Mouse (Mus musculus) splenic B cell, adult 2 months (primary cell): ENCODE data around the gene Slc26a1.

Experiments
- DNase-seq: peaks from one replicate; pipeline ENCODE4 v3.0.0-alpha.2; 2011; ENCODE audit warnings: low read depth, low spot score
- H3K27me3 ChIP-seq: 2 replicates; pipeline ENCODE4 v1.6.1; 2012; ENCODE audit warnings: mild to moderate bottlenecking, low read length, moderate library complexity, mixed read lengths; ENCODE audit not compliant: control insufficient read depth, poor library complexity, insufficient read depth, severe bottlenecking
- H3K36me3 ChIP-seq: 2 replicates; pipeline ENCODE4 v1.6.1; 2012; ENCODE audit warnings: mild to moderate bottlenecking, low read length, moderate library complexity, mixed read lengths; ENCODE audit not compliant: control insufficient read depth, poor library complexity, insufficient read depth, severe bottlenecking

Gene Slc26a1

DNA sequence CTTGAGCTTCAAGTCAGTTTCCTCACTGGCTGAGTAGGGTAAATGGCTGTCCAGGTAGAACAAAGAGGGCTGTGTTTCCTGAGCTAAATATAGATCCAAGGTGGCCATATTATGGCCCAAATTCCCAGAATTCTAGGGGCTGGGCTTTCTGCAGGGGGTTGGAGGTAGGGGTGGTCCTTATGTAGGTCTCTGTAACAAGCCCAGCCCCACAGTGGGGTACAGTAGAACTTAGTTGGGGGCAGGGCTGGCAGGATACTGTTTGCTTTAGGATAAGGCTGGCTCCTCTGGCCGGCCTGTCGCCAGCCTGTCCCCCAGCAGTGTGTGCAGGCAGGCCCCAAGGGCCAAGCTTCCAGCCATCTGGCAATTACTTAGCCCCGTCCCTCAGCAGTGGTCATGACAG lies 25.0 kb upstream of the Slc26a1 start:
- no peaks in the 10 kb centered on the region; the same call in 1 of the 2 replicates for H3K27me3 ChIP-seq
- DNase-seq, result no peak
- H3K36me3 ChIP-seq, result no peaks in the 10 kb centered on the region

DNA sequence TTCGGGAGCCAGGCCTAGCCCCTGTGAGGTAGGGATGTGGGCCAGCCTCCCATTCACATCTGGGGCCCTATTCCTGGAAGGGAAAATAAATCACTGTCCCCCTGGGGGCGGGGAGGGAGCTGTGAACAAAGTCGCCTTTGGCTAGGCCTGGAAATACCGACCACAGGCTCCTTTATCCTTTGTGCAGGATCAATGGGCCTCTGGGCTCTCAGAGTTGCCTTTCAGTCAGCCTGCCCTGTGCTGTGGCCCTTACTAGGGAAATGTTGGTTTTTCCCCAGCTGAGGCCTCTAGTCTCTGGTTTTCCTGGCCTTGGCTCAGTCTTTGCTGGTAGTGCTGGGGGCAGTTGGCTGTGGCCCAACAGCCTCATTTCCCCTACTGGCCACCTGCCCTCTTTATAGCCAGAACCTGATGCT lies 22.0 kb upstream of the Slc26a1 start:
- Histone ChIP-seq H3K36me3 (no peaks in the 10 kb centered on the region), H3K27me3 (no peaks in the 10 kb centered on the region; the same call in 1 of the 2 replicates)
- no peak for DNase-seq

GRCm38 (mm10) chr5:108696542-108696941 lies 21.2 kb upstream of the Slc26a1 start:
- no peak for DNase-seq
- Histone ChIP-seq H3K36me3 (no peaks in the 10 kb centered on the region), H3K27me3 (no peaks in the 10 kb centered on the region; the same call in 1 of the 2 replicates)

- Histone ChIP-seq H3K27me3 (no peaks in the 10 kb centered on the region; the same call in 1 of the 2 replicates), H3K36me3 (no peaks in the 10 kb centered on the region)
- no peak for DNase-seq
Measured at GRCm38 (mm10) chr5:108695861-108696260, 20.5 kb upstream of the Slc26a1 start.

DNA sequence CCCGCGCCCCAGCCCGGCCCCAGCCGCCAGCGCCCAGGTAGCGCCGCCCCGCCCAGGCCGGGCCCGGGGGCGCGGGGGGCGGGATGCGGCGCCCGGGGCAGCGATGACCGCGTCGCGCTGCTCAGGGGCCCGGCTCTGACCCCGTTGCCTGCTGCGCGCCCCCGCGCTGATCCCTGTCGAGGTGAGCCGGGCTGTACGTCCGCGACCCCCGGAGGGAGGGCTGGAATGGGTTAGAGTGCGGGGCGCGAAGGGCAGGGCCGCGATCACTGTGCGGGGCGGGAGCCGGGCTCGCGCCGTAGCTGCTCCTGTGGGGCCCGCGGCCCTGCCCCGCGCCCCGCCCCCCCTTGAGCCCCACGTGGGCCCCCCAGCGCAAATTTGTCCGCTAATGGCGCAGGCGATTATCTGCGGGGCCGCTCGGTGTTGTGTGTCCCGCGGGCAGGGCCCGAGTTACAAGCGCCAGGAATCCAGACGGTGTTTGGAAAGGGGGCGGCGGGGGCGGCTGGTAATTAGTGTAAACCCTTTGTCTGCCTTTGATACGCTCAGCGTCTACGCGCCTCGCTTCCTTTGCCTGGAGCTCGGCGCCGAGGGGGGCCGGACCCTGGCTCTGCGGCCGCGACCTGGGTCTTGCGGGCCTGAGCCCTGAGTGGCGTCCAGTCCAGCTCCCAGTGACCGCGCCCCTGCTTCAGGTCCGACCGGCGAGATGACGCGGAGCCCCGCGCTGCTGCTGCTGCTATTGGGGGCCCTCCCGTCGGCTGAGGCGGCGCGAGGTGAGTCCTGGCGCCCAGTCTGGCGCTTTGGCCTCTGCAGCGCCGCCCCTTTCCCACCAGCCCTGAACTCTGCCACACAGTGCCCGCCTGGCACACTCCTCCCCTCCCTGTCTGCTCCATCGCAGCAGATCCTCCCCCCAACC lies 19.2 kb upstream of the Slc26a1 start:
- Histone ChIP-seq H3K27me3 (no peaks in the 10 kb centered on the region; the same call in 1 of the 2 replicates), H3K36me3 (no peaks in the 10 kb centered on the region)
- peak; percentile 43 for DNase-seq

DNA sequence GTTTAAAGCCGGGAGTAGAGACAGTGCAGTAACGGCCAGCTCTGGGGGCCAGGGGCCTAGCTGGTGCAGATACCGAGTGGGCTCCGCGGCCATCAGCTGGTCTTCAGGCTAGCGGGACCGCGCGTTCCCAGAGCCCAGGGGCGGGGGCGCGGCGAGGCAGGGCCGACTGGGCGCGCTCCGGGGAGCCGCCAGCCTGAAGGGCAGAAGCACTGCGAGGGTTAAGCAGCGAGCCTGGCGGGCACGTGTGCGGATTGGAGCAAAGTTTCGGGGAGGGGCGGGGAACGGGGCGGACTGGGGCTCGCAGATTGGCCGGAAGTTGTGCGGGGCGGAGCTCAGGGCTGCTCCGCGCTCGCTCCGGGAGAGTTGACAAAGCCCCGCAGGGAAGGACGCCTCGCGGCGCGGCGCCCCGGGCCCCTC lies 18.5 kb upstream of the Slc26a1 start:
- H3K27me3 ChIP-seq, result no peaks in the 10 kb centered on the region; the same call in 1 of the 2 replicates
- peak; percentile 92 for DNase-seq

GRCm38 (mm10) chr5:108692271-108692670 lies 16.9 kb upstream of the Slc26a1 start, which contains the start of gene Fgfrl1:
Fgfrl1 (plus strand) TSS chr5:108692382.
- DNase-seq, result peak; percentile 83
- Histone ChIP-seq H3K36me3 (no peaks in the 10 kb centered on the region), H3K27me3 (no peaks in the 10 kb centered on the region; the same call in 1 of the 2 replicates)

More for the DNA sequence above, 18.5 kb upstream of the Slc26a1 start:
- H3K36me3 ChIP-seq, result no peaks in the 10 kb centered on the region

DNA sequence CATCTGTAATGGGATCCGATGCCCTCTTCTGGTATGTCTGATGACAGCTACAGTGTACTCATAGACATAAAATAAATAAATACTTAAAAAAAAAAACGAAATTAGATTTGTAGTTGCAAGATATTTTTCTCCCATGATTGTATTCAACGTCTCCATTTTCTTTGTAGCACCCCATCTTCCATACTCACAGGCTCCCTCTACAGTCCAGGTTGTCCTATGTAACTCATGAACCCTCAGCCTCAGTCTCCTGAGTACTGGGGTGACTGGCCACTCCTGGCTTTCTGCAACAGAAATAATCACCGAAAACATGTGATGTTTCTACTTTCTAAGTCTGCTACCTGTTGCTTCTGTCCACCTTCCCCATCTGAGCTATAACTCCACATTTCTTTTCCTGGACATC lies 15.8 kb upstream of the Slc26a1 start:
- peak; percentile 51 for DNase-seq
- no peaks in the 10 kb centered on the region for H3K36me3 ChIP-seq
- no peaks in the 10 kb centered on the region; the same call in 1 of the 2 replicates for H3K27me3 ChIP-seq

GRCm38 (mm10) chr5:108689091-108689490 lies 13.7 kb upstream of the Slc26a1 start:
- H3K27me3 ChIP-seq, result no peaks in the 10 kb centered on the region
- H3K36me3 ChIP-seq, result no peaks in the 10 kb centered on the region
- DNase-seq, result no peak

GRCm38 (mm10) chr5:108680871-108681270 lies 5.5 kb upstream of the Slc26a1 start:
- no peaks in the 10 kb centered on the region for H3K27me3 ChIP-seq
- no peak for DNase-seq
- no peaks in the 10 kb centered on the region for H3K36me3 ChIP-seq

DNA sequence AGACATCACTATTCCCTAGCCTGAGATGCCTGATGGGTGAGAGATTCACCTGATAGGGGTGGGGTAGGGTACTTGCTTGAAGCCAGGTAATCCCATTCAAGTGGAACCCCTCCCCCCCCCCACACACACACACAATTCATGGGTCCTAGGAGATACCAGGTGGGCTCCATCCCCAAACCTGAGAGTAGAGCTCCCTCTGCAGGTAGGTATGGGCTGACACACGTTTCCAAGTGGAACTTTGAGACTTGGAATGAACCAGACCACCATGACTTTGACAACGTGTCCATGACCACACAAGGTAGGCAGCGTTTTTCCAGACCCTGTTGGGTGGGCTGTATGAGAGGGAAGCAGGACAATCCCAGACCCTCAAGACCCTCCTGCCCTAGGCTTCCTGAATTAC lies 4.5 kb upstream of the Slc26a1 start:
- peak; percentile 40 for DNase-seq
- Histone ChIP-seq H3K27me3 (no peaks in the 10 kb centered on the region), H3K36me3 (no peaks in the 10 kb centered on the region)

DNA sequence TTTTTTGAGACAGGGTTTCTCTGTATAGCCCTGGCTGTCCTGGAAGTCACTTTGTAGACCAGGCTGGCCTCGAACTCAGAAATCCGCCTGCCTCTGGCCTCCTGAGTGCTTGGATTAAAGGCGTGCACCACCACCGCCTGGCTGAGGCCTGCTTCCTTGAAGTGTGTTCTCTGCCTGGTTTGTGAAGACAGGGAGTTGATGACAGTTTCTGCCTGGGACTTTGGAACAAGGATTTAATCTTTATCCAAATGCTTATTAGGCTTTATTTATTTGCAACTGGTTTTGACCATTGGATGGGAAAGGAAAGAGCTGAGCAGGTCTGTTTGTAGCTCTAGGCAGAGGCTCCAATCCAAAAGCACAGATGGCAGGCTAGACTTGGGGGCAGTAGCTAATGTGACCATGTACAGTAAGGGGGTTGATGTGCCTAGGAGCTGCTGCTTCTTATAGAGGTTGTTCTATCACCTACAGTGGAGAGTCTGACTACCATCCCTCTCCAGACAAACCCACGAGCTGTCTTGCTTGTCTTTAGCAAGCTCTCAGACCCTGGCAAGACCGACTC lies 3.0 kb upstream of the Slc26a1 start:
- no peaks in the 10 kb centered on the region for H3K36me3 ChIP-seq
- no peak for DNase-seq
- H3K27me3 ChIP-seq, result no peaks in the 10 kb centered on the region

DNA sequence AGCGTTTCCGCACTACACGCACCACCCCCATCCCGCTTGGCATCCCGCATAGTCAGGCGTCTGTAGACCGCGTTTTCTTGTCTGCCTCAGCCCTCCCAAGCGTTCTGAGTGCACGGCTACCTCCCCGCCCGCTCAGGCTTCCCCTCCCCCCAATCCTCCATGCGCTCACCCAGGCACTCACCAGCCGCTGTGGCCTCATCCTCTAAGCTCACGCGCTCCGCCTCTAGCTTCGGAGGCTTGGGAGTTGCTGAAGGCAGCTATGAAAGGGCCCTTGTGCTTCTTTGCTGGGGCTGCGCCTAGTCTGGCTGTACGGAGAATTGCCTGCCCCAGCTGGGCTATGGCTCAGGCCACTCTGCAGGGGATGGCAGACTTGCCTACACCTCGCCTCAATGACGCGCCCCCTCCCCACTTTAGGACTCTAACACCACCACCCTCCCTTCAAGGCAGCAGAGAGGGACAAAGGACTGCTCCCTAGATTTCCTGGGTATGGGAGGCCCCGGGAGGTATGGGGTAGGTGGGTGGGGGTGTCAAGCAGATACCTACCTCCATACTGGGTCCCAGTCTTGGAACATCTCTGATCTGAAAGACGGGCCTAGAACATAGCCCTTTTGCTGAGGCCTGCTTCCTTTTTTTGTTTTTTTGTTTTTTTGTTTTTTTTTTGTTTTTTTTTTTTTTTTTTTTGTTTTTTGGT lies 2.4 kb upstream of the Slc26a1 start:
- Histone ChIP-seq H3K27me3 (no peaks in the 10 kb centered on the region), H3K36me3 (no peaks in the 10 kb centered on the region)
- DNase-seq, result no peak

DNA sequence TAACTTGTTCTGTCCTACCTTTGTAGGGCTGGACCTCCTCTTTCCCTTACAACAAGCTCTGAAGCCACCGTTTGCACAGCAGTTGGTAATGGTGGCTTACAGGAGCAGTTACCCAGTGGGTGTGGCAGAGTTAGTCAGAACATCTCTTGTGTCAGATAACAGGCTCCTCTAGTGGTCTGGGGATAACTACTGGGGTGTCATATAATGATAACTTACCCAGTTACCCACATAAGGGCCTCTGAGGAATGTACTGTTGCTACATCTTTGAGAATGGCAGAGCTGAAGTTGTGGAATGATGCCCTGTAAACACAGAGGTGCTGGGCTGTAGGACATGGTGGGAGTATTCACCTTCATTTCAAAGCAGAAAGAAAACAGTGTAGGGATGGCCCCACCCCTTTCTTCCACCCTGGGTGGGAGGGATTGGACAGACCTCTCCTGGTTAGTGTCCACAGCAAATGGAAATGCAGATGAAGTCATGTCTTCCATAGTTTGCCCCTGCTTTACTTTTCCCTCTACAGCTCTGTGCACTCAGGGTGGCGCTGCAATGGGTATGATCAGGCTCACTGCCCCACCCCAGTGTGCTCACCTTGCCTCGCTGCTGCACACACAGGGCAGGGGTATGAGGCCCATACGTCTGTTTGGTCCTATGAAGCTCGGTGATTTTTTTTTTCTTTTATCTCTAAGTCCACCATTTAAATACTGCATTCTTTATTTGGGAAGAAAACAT lies 1.6 kb upstream of the Slc26a1 start:
- DNase-seq, result no peak
- Histone ChIP-seq H3K36me3 (no peaks in the 10 kb centered on the region), H3K27me3 (no peaks in the 10 kb centered on the region)
